Mouse (Mus musculus) effector memory CD4-positive, alpha-beta T cell, adult 5 months (primary cell): ENCODE measurements around the gene Kcnh8. TPM values are rescaled to one million over a fixed set of nuclear protein-coding genes. Genes with fewer than 3 reads are reported as not detected.

ENCODE experiments used
- polyA plus RNA-seq: library from polyadenylated mRNA; unstranded; fragments of 100-300 nt; shearing (Covaris generic); gene quantifications from one replicate; pipeline ENCODE4 v1.2.1, GENCODE M21; 2017

The Kcnh8 gene
- 0.14 TPM for polyA plus RNA-seq

GRCm38 (mm10) chr17:52602093-52602780 lies at the start of gene Kcnh8:
Gene Kcnh8, plus strand, starts transcription at chr17:52602709.

